Mouse (Mus musculus): ENCODE measurements around the gene Cngb1. TPM values are rescaled to one million over a fixed set of nuclear protein-coding genes. Genes with fewer than 3 reads are reported as not detected.
A peak's percentile ranks its signal among the peaks of the same experiment; 100 is the strongest.

Gene Cngb1
- total and polyA plus RNA-seq, 2 experiments from 2014 or later = 1.1 TPM; not detected in 1

DNA sequence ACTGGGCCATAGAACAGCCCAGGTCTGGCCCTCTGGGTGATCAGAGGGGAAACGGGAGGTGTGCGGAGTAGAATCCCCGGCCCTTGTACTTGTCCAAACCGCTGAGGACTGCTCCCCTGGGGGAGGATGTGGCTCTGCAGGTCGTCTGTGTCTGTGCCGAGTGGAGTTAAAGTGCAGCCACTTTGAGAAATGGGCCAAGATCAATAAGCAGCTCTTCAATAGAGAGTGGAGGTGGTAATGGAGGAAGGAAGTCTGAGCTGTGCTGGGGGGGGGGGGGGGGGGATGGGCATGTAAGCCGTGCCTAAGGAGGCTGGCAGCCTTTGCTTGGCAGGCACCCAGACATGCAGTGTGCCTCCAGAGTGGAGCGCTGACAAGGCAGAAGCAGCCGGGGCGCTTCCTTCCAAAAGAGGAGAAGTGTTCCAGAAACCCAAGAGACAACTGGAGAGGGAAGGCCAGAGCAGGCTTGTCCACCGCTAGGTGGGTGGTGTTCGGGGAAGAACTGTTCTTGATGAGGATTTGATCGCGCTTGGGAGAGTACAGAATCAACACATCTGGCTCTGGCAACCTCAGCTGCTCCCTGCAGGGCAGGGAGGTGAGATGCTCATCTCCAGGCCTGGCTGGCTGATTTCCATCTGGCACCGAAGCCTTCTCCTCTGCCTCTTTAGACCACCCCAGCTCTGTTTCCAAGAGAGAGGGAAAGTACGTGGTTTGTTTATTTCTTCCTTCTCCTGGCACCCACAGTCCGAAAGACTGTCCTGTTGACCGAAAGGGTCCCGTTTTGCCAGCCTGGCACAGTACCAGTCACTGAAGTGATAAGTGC lies 42.6 kb upstream of the Cngb1 start:
- H3K36me3 ChIP-seq (replicated peaks; ENCODE audit: control insufficient read depth, insufficient read depth, low read length) = peaks cover 16% of the 10 kb centered on the region
- H3K27me3 ChIP-seq (ENCODE audit: control insufficient read depth, insufficient read depth, low read length) = no peaks in the 10 kb centered on the region
- H3K27ac ChIP-seq (ENCODE audit: low read depth) = peak overlapping the region; percentile 52; the same call in 1 of the 2 replicates
- H3K4me3 ChIP-seq (ENCODE audit: low read depth, low read length) = peak overlapping the region; percentile 8; the same call in 1 of the 2 replicates
- peaks cover 36% of the 10 kb centered on the region for H3K4me1 ChIP-seq (ENCODE audit: control insufficient read depth, insufficient read depth)
- no peak overlapping the region; the same call in 1 of the 2 replicates for H3K9ac ChIP-seq (replicated peaks; ENCODE audit: low read depth, low read length)
- ATAC-seq (ENCODE audit: insufficient read depth, low read depth) = peak; percentile 25; the same call in 1 of the 2 replicates
- no peak for TF ChIP-seq EP300 (IDR thresholded peaks at IDR 0.05; ENCODE audit: low read depth)
- peak; percentile 10; the same call in 1 of the 2 replicates for TF ChIP-seq CTCF (IDR thresholded peaks at IDR 0.05; ENCODE audit: low read depth)
- no peaks in the 10 kb centered on the region for H3K9me3 ChIP-seq (replicated peaks; ENCODE audit: control insufficient read depth, low read length)
- DNase-seq (ENCODE audit: low spot score) = peak; percentile 65
- peak overlapping the region; percentile 41 for H3K4me2 ChIP-seq (ENCODE audit: low read depth, low read length)
- WGBS = 20% methylated on average over 19 of the region's 19 CpGs

- Histone ChIP-seq H3K36me3 (replicated peaks; ENCODE audit: control insufficient read depth, insufficient read depth, low read length) (peaks cover 23% of the 10 kb centered on the region), H3K4me1 (ENCODE audit: control insufficient read depth, insufficient read depth) (peaks cover 32% of the 10 kb centered on the region), H3K9ac (replicated peaks; ENCODE audit: low read depth, low read length) (no peak overlapping the region; the same call in 1 of the 2 replicates), H3K4me3 (ENCODE audit: low read depth, low read length) (no peak overlapping the region), H3K27me3 (ENCODE audit: control insufficient read depth, insufficient read depth, low read length) (no peaks in the 10 kb centered on the region), H3K27ac (ENCODE audit: low read depth) (no peak overlapping the region; the same call in 1 of the 2 replicates), H3K9me3 (replicated peaks; ENCODE audit: control insufficient read depth, low read length) (no peaks in the 10 kb centered on the region), H3K4me2 (ENCODE audit: low read depth, low read length) (no peak overlapping the region)
- ATAC-seq (ENCODE audit: insufficient read depth, low read depth) (no peak), DNase-seq (ENCODE audit: low spot score) (no peak)
- TF ChIP-seq EP300 (IDR thresholded peaks at IDR 0.05; ENCODE audit: low read depth) (no peak), CTCF (IDR thresholded peaks at IDR 0.05; ENCODE audit: low read depth) (no peak)
- 91% methylated on average over 2 of the region's 2 CpGs for WGBS
These were observed 42.0 kb upstream of the Cngb1 start for GRCm38 (mm10) chr8:95348356-95348755.

DNA sequence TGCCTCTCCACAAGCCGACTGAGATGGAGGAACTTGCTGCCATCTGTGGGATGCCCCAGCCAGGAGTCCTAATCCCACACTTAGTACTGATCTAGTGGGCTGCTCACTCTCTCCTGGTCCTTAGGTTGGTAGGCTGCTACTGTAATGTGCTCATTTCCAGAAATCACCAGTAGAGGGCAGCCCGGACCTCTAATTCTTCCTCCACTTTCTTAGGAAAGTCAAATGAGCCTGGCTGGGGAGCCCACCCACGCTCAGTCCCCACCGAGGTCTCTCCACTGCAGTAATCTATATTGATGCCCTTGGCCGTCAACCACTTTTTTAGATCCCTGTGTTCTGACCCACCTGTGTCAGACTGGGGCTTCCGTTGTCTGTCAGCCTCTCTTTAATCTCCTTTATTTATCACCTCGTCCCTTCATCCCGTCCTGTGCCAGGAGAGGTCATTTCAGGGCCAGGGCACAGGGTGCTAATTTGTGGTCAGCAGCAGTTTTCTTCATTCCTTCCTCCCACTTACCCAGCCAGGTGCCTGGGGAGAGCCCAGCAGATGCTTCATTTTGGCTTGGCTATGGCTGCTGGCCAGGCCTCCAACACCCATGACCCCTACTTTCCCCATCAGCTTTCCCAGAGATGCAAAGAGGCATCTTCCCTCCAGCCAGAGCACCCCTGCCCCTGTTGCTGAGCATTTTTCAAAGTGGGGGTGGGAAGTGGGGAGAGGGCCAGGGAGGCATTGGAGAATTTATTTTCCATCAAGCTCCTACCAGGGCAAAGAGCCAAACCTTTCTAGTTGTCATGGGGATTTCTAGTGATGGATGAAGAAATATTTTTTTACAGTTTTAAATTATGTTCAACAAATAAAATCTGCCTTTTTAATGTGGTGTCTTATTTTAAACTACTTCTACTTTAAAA lies 40.5 kb upstream of the Cngb1 start:
- no peak overlapping the region for H3K27ac ChIP-seq (ENCODE audit: low read depth)
- no peak overlapping the region for H3K4me3 ChIP-seq (ENCODE audit: low read depth, low read length)
- ATAC-seq (ENCODE audit: insufficient read depth, low read depth) (no peak), DNase-seq (ENCODE audit: low spot score) (peak; percentile 73)
- peaks cover 30% of the 10 kb centered on the region for H3K36me3 ChIP-seq (replicated peaks; ENCODE audit: control insufficient read depth, insufficient read depth, low read length)
- WGBS = 16% methylated on average over 8 of the region's 8 CpGs
- no peaks in the 10 kb centered on the region for H3K27me3 ChIP-seq (ENCODE audit: control insufficient read depth, insufficient read depth, low read length)
- no peak overlapping the region for H3K4me2 ChIP-seq (ENCODE audit: low read depth, low read length)
- H3K9me3 ChIP-seq (replicated peaks; ENCODE audit: control insufficient read depth, low read length) = no peaks in the 10 kb centered on the region
- H3K4me1 ChIP-seq (ENCODE audit: control insufficient read depth, insufficient read depth) = peaks cover 36% of the 10 kb centered on the region
- TF ChIP-seq CTCF (IDR thresholded peaks at IDR 0.05; ENCODE audit: low read depth) = peak; percentile 72
- no peak for TF ChIP-seq EP300 (IDR thresholded peaks at IDR 0.05; ENCODE audit: low read depth)
- H3K9ac ChIP-seq (replicated peaks; ENCODE audit: low read depth, low read length) = no peak overlapping the region

GRCm38 (mm10) chr8:95344668-95345067 lies 38.3 kb upstream of the Cngb1 start:
- Histone ChIP-seq H3K9me3 (replicated peaks; ENCODE audit: control insufficient read depth, low read length) (no peaks in the 10 kb centered on the region), H3K4me1 (ENCODE audit: control insufficient read depth, insufficient read depth) (peaks cover 34% of the 10 kb centered on the region), H3K4me2 (ENCODE audit: low read depth, low read length) (no peak overlapping the region), H3K4me3 (ENCODE audit: low read depth, low read length) (no peak overlapping the region), H3K27ac (ENCODE audit: low read depth) (no peak overlapping the region), H3K27me3 (ENCODE audit: control insufficient read depth, insufficient read depth, low read length) (no peaks in the 10 kb centered on the region), H3K36me3 (replicated peaks; ENCODE audit: control insufficient read depth, insufficient read depth, low read length) (peaks cover 43% of the 10 kb centered on the region), H3K9ac (replicated peaks; ENCODE audit: low read depth, low read length) (no peak overlapping the region)
- peak; percentile 11; the same call in 1 of the 2 replicates for TF ChIP-seq CTCF (IDR thresholded peaks at IDR 0.05; ENCODE audit: low read depth)
- TF ChIP-seq EP300 (IDR thresholded peaks at IDR 0.05; ENCODE audit: low read depth) = no peak
- 70% methylated on average over 6 of the region's 6 CpGs for WGBS
- DNase-seq (ENCODE audit: low spot score) (no peak), ATAC-seq (ENCODE audit: insufficient read depth, low read depth) (no peak)

DNA sequence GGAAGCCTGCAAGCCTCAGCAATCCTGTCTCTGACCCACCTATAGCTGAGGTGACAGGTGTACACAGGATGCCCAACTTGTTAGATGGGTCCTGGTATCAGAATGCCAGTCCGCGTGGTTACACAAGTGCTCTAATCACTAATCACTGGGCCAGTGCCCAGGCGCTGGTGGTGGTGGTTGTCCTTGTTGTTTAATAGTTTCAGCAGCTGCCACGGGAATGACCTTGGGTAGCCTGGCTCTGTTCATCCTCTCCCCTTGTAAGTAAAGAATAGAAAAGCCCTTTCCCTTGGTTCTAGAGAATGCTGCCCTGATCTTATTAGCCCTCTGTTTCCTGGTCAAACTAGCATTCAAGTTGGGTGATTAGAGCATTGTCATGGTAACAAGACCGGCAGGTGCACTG lies 35.3 kb upstream of the Cngb1 start:
- Histone ChIP-seq H3K9me3 (replicated peaks; ENCODE audit: control insufficient read depth, low read length) (no peaks in the 10 kb centered on the region), H3K4me1 (ENCODE audit: control insufficient read depth, insufficient read depth) (peaks cover 12% of the 10 kb centered on the region; the same call in 1 of the 2 replicates), H3K36me3 (replicated peaks; ENCODE audit: control insufficient read depth, insufficient read depth, low read length) (peaks cover 60% of the 10 kb centered on the region), H3K27ac (ENCODE audit: low read depth) (peak overlapping the region; percentile 85), H3K9ac (replicated peaks; ENCODE audit: low read depth, low read length) (no peak overlapping the region), H3K27me3 (ENCODE audit: control insufficient read depth, insufficient read depth, low read length) (no peaks in the 10 kb centered on the region), H3K4me3 (ENCODE audit: low read depth, low read length) (no peak overlapping the region), H3K4me2 (ENCODE audit: low read depth, low read length) (no peak overlapping the region)
- 40% methylated on average over 5 of the region's 5 CpGs for WGBS
- peak; percentile 61 for DNase-seq (ENCODE audit: low spot score)
- peak; percentile 82 for ATAC-seq (ENCODE audit: insufficient read depth, low read depth)
- no peak for TF ChIP-seq EP300 (IDR thresholded peaks at IDR 0.05; ENCODE audit: low read depth)
- no peak for TF ChIP-seq CTCF (IDR thresholded peaks at IDR 0.05; ENCODE audit: low read depth)
